Mouse (Mus musculus) forebrain, embryonic 14.5 days (tissue): Measurements from ENCODE around the gene Ly6g5c. TPM values are rescaled to one million over a fixed set of nuclear protein-coding genes. Genes with fewer than 3 reads are reported as not detected.

Experiments
- ATAC-seq: fragments of 200-750 bp; cut with Nextera tagmentation; 2 replicates; pipeline ENCODE4 v1.8.0; 2017; ENCODE audit warnings: mild to moderate bottlenecking, moderate library complexity
- DNase-seq: peaks from one replicate; pipeline ENCODE4 v3.0.0-alpha.2; 2015; ENCODE audit warnings: low spot score
- H3K27ac ChIP-seq: fragments of 300-500 bp; sonication (generic); 2 replicates; pipeline ENCODE4 v1.5.1; 2014; ENCODE audit warnings: low read depth, mild to moderate bottlenecking, control low read depth, low read length, moderate library complexity
- H3K27me3 ChIP-seq: fragments of 300-500 bp; sonication (generic); replicated peaks from 2 replicates; pipeline ENCODE4 v1.6.1; 2014; ENCODE audit warnings: low read length, control low read depth, mixed read lengths; ENCODE audit not compliant: control insufficient read depth, insufficient read depth
- H3K36me3 ChIP-seq: fragments of 300-500 bp; sonication (generic); 2 replicates; pipeline ENCODE4 v1.6.1; 2014; ENCODE audit warnings: low read length, control low read depth; ENCODE audit not compliant: control insufficient read depth, insufficient read depth
- H3K4me1 ChIP-seq: fragments of 300-500 bp; sonication (generic); 2 replicates; pipeline ENCODE4 v1.6.1; 2014; ENCODE audit warnings: antibody characterized with exemption, low read length, control low read depth; ENCODE audit not compliant: control insufficient read depth, insufficient read depth
- H3K4me2 ChIP-seq: fragments of 300-500 bp; sonication (generic); 2 replicates; pipeline ENCODE4 v1.6.1; 2014; ENCODE audit warnings: mild to moderate bottlenecking, control low read depth, low read length
- H3K4me3 ChIP-seq: fragments of 300-500 bp; sonication (generic); 2 replicates; pipeline ENCODE4 v1.5.1; 2014; ENCODE audit warnings: low read depth, low read length, control low read depth
- H3K9ac ChIP-seq: fragments of 300-500 bp; sonication (generic); 2 replicates; pipeline ENCODE4 v1.6.1; 2014; ENCODE audit warnings: mild to moderate bottlenecking, low read length, control low read depth, moderate library complexity
- H3K9me3 ChIP-seq: fragments of 300-500 bp; sonication (generic); replicated peaks from 2 replicates; pipeline ENCODE4 v1.6.1; 2016; ENCODE audit warnings: low read length, control low read depth, mixed read lengths; ENCODE audit not compliant: control insufficient read depth
- WGBS: fragments of 180-500 bp; shearing (Covaris S2); extraction: QIAGEN DNeasy Blood & Tissue Kit; methylation state at CpG from one replicate; pipeline ENCODE4 v1.1.7; 2014; 5-methylcytosine and 5-hydroxymethylcytosine counted together
- polyA plus RNA-seq: library from polyadenylated mRNA; unstranded; fragments of >200 nt; fragmentation: Nextera tagmentation; extraction: Ambion mirVana; gene quantifications from 2 replicates; pipeline ENCODE4 v1.2.1, GENCODE M21; 2014

Gene Ly6g5c
- polyA plus RNA-seq, 1 experiment from 2014 or later, result not detected

- H3K36me3 ChIP-seq, result peaks cover 80% of the 10 kb centered on the region
Measured at GRCm38 (mm10) chr17:35101161-35101560, 6.9 kb upstream of the Ly6g5c start.

GRCm38 (mm10) chr17:35102299-35102698 lies 5.8 kb upstream of the Ly6g5c start:
- Histone ChIP-seq H3K4me3 (no peak overlapping the region), H3K4me2 (no peak overlapping the region), H3K9me3 (no peaks in the 10 kb centered on the region), H3K36me3 (peaks cover 69% of the 10 kb centered on the region), H3K27me3 (no peaks in the 10 kb centered on the region), H3K9ac (no peak overlapping the region), H3K4me1 (no peaks in the 10 kb centered on the region), H3K27ac (no peak overlapping the region)
- 81% methylated on average over 8 of the region's 8 CpGs for WGBS
- no peak for ATAC-seq
- no peak for DNase-seq

More at GRCm38 (mm10) chr17:35101161-35101560, 6.9 kb upstream of the Ly6g5c start:
- Histone ChIP-seq H3K9ac (no peak overlapping the region), H3K4me3 (no peak overlapping the region), H3K27ac (no peak overlapping the region), H3K27me3 (no peaks in the 10 kb centered on the region), H3K4me1 (no peaks in the 10 kb centered on the region), H3K4me2 (no peak overlapping the region), H3K9me3 (no peaks in the 10 kb centered on the region)
- WGBS, result 93% methylated on average over 11 of the region's 11 CpGs
- DNase-seq (no peak), ATAC-seq (no peak)

- Histone ChIP-seq H3K9ac (no peak overlapping the region), H3K4me3 (no peak overlapping the region), H3K27ac (no peak overlapping the region), H3K4me2 (no peak overlapping the region), H3K9me3 (no peaks in the 10 kb centered on the region), H3K27me3 (no peaks in the 10 kb centered on the region), H3K4me1 (no peaks in the 10 kb centered on the region), H3K36me3 (peaks cover 61% of the 10 kb centered on the region)
- ATAC-seq (no peak), DNase-seq (no peak)
- 73% methylated on average over 6 of the region's 6 CpGs for WGBS
Measured at GRCm38 (mm10) chr17:35103221-35103690, 4.8 kb upstream of the Ly6g5c start.

GRCm38 (mm10) chr17:35104079-35104478 lies 4.0 kb upstream of the Ly6g5c start:
- Histone ChIP-seq H3K27ac (no peak overlapping the region), H3K36me3 (peaks cover 53% of the 10 kb centered on the region), H3K27me3 (no peaks in the 10 kb centered on the region), H3K4me3 (no peak overlapping the region), H3K4me1 (no peaks in the 10 kb centered on the region), H3K4me2 (no peak overlapping the region), H3K9ac (no peak overlapping the region), H3K9me3 (no peaks in the 10 kb centered on the region)
- 92% methylated on average over 7 of the region's 7 CpGs for WGBS
- DNase-seq (no peak), ATAC-seq (no peak)

- Histone ChIP-seq H3K4me3 (no peak overlapping the region), H3K9me3 (no peaks in the 10 kb centered on the region), H3K27me3 (no peaks in the 10 kb centered on the region), H3K9ac (no peak overlapping the region), H3K4me2 (no peak overlapping the region), H3K4me1 (no peaks in the 10 kb centered on the region), H3K27ac (no peak overlapping the region), H3K36me3 (peaks cover 46% of the 10 kb centered on the region)
- DNase-seq (no peak), ATAC-seq (no peak)
- WGBS, result 78% methylated on average over 6 of the region's 6 CpGs
Measured at GRCm38 (mm10) chr17:35104754-35105153, 3.3 kb upstream of the Ly6g5c start.

- H3K9me3 ChIP-seq, result no peaks in the 10 kb centered on the region
- no peak overlapping the region for H3K27ac ChIP-seq
- 23% methylated on average over 13 of the region's 13 CpGs for WGBS
- H3K4me1 ChIP-seq, result no peaks in the 10 kb centered on the region
- H3K36me3 ChIP-seq, result peaks cover 35% of the 10 kb centered on the region
- H3K27me3 ChIP-seq, result no peaks in the 10 kb centered on the region
- peak overlapping the region; percentile 48; the same call in 1 of the 2 replicates for H3K9ac ChIP-seq
- H3K4me3 ChIP-seq, result no peak overlapping the region
- DNase-seq (peak; percentile 61), ATAC-seq (0 out of 2 replicates have a peak, but pooled peaks have one; percentile 12)
- H3K4me2 ChIP-seq, result peak overlapping the region; percentile 28; the same call in 1 of the 2 replicates
Measured at GRCm38 (mm10) chr17:35105740-35106389, 2.2 kb upstream of the Ly6g5c start.

- Histone ChIP-seq H3K36me3 (peaks cover 28% of the 10 kb centered on the region), H3K9me3 (no peaks in the 10 kb centered on the region), H3K4me3 (no peak overlapping the region), H3K4me2 (no peak overlapping the region), H3K9ac (peak overlapping the region; percentile 48; the same call in 1 of the 2 replicates), H3K27me3 (no peaks in the 10 kb centered on the region), H3K4me1 (no peaks in the 10 kb centered on the region), H3K27ac (no peak overlapping the region)
- ATAC-seq (no peak), DNase-seq (peak; percentile 43)
- 66% methylated on average over 3 of the region's 3 CpGs for WGBS
Measured at GRCm38 (mm10) chr17:35106522-35106921, 1.6 kb upstream of the Ly6g5c start.

- Histone ChIP-seq H3K27ac (no peak overlapping the region), H3K9me3 (no peaks in the 10 kb centered on the region), H3K27me3 (no peaks in the 10 kb centered on the region), H3K4me3 (no peak overlapping the region), H3K4me1 (no peaks in the 10 kb centered on the region), H3K36me3 (peaks cover 31% of the 10 kb centered on the region), H3K9ac (no peak overlapping the region), H3K4me2 (no peak overlapping the region)
- 80% methylated on average over 9 of the region's 9 CpGs for WGBS
- ATAC-seq (no peak), DNase-seq (no peak)
Measured at GRCm38 (mm10) chr17:35111774-35112173, 3.7 kb downstream of the Ly6g5c start.
